Mouse (Mus musculus) right cerebral cortex, adult 2 months (tissue): Measurements from ENCODE around the gene Miip.

Experiments used
- DNase-seq, 2 experiments: peaks; one replicate each; pipeline ENCODE4 v3.0.0; 2021 to 2022; ENCODE audit warnings: low spot score in 2 of 2

Miip gene

GRCm38 (mm10) chr4:147868450-147869031 lies at the start of gene Miip, which contains the start of gene Fv1:
Gene Miip, minus strand, starts transcription at chr4:147868816.
Gene Fv1, plus strand, starts transcription at chr4:147868979.
- peak; percentile 94 to 98 for DNase-seq

GRCm38 (mm10) chr4:147909486-147909885 lies 40.9 kb upstream of the Miip start:
- no peak for DNase-seq

- DNase-seq, result no peak
These were observed 37.6 kb upstream of the Miip start for GRCm38 (mm10) chr4:147906230-147906629.

- peak in 1 of 2 experiments; percentile 19 for DNase-seq
These were observed 36.6 kb upstream of the Miip start for GRCm38 (mm10) chr4:147905090-147905659.

- peak; percentile 87 to 94 for DNase-seq
These were observed 35.9 kb upstream of the Miip start, which contains the start of gene Mfn2 for GRCm38 (mm10) chr4:147904313-147905089. Gene Mfn2, minus strand, starts transcription at chr4:147904704.

- DNase-seq, result no peak
These were observed 35.0 kb upstream of the Miip start for GRCm38 (mm10) chr4:147903601-147904000.

GRCm38 (mm10) chr4:147902906-147903500 lies 34.4 kb upstream of the Miip start:
- DNase-seq, result no peak

- no peak for DNase-seq
These were observed 31.8 kb upstream of the Miip start for GRCm38 (mm10) chr4:147900452-147900851.

- DNase-seq, result peak in 1 of 2 experiments; percentile 15
These were observed 28.7 kb upstream of the Miip start for GRCm38 (mm10) chr4:147897348-147897747.

GRCm38 (mm10) chr4:147896411-147896810 lies 27.8 kb upstream of the Miip start:
- no peak for DNase-seq

GRCm38 (mm10) chr4:147895815-147896330 lies 27.3 kb upstream of the Miip start:
- DNase-seq, result no peak

- no peak for DNase-seq
These were observed 21.7 kb upstream of the Miip start for GRCm38 (mm10) chr4:147890341-147890740.

GRCm38 (mm10) chr4:147888237-147888636 lies 19.6 kb upstream of the Miip start:
- no peak for DNase-seq

GRCm38 (mm10) chr4:147887277-147887676 lies 18.7 kb upstream of the Miip start:
- DNase-seq, result no peak

- no peak for DNase-seq
These were observed 17.5 kb upstream of the Miip start for GRCm38 (mm10) chr4:147886158-147886557.

GRCm38 (mm10) chr4:147884138-147884537 lies 15.5 kb upstream of the Miip start:
- no peak for DNase-seq

- no peak for DNase-seq
These were observed 14.4 kb upstream of the Miip start for GRCm38 (mm10) chr4:147883041-147883440.

- no peak for DNase-seq
These were observed 13.2 kb upstream of the Miip start for GRCm38 (mm10) chr4:147881792-147882191.

GRCm38 (mm10) chr4:147879865-147880264 lies 11.2 kb upstream of the Miip start:
- no peak for DNase-seq

- no peak for DNase-seq
These were observed 10.8 kb upstream of the Miip start for GRCm38 (mm10) chr4:147879456-147879855.

GRCm38 (mm10) chr4:147878537-147878936 lies 9.9 kb upstream of the Miip start:
- no peak for DNase-seq
